Mouse (Mus musculus) CH12.LX (cell line): ENCODE measurements around the gene Olfml3. TPM values are rescaled to one million over a fixed set of nuclear protein-coding genes. Genes with fewer than 3 reads are reported as not detected.

Experiments used
- DNase-seq: peaks from one replicate; pipeline ENCODE4 v3.0.0-alpha.2; 2013; ENCODE audit errors: extremely low read depth
- H3K27ac ChIP-seq: 2 replicates; pipeline ENCODE4 v1.5.1; 2012; ENCODE audit warnings: low read depth, mild to moderate bottlenecking, control low read depth, moderate library complexity; ENCODE audit not compliant: insufficient read depth
- H3K27me3 ChIP-seq: replicated peaks from 2 replicates; pipeline ENCODE3; 2012; ENCODE audit warnings: inconsistent platforms
- H3K36me3 ChIP-seq, 2 experiments: replicated peaks in 1 of 2; 2 replicates each; pipeline versions ENCODE3 to v1.6.1; 2012; ENCODE audit warnings: inconsistent platforms in 1 of 2, low read length in 1 of 2, mild to moderate bottlenecking in 1 of 2, mixed read lengths in 1 of 2, moderate library complexity in 1 of 2; ENCODE audit not compliant: control insufficient read depth in 1 of 2, insufficient read depth in 1 of 2
- H3K4me1 ChIP-seq, 2 experiments: 2 replicates each; pipeline ENCODE4 v1.6.1; 2012; ENCODE audit warnings: inconsistent platforms in 1 of 2, moderate library complexity in 1 of 2; ENCODE audit not compliant: insufficient read depth in 2 of 2, control insufficient read depth in 1 of 2
- H3K4me2 ChIP-seq: 2 replicates; pipeline ENCODE4 v1.6.1; 2012; ENCODE audit warnings: low read depth, mild to moderate bottlenecking, control low read depth; ENCODE audit not compliant: poor library complexity, insufficient read depth, severe bottlenecking
- H3K4me3 ChIP-seq, 3 experiments: fragments of 150-350 bp in 1 of 3; sonication (generic) in 1 of 3; replicated peaks in 1 of 3; 2 replicates each; pipeline versions ENCODE3 to v1.5.1; 2011 to 2012; ENCODE audit warnings: low read depth in 2 of 3, low read length in 2 of 3, mild to moderate bottlenecking in 2 of 3, moderate library complexity in 2 of 3, control low read depth in 1 of 3, improper control_type of control experiment in 1 of 3, inconsistent platforms in 1 of 3, mixed read lengths in 1 of 3; ENCODE audit not compliant: poor library complexity in 1 of 3
- H3K79me2 ChIP-seq: replicated peaks from 2 replicates; pipeline ENCODE4 v1.6.1; 2012; ENCODE audit warnings: mild to moderate bottlenecking, moderate library complexity; ENCODE audit not compliant: control insufficient read depth, poor library complexity, insufficient read depth, severe bottlenecking; ENCODE audit errors: extremely low read depth
- H3K9ac ChIP-seq: 2 replicates; pipeline ENCODE4 v1.6.1; 2012; ENCODE audit warnings: low read depth, mild to moderate bottlenecking, control low read depth, moderate library complexity; ENCODE audit not compliant: insufficient read depth
- H3K9me3 ChIP-seq: replicated peaks from 2 replicates; pipeline ENCODE3; 2012; ENCODE audit warnings: low read length, inconsistent platforms, mixed read lengths
- CHD2 ChIP-seq: IDR thresholded peaks from 2 replicates; pipeline ENCODE4 v1.6.1; 2011; ENCODE audit warnings: low read length, improper control_type of control experiment
- E2F4 ChIP-seq: IDR thresholded peaks from 2 replicates; pipeline ENCODE4 v1.6.1; 2011; ENCODE audit warnings: low read depth, low read length, improper control_type of control experiment; ENCODE audit not compliant: insufficient replicate concordance
- EP300 ChIP-seq: IDR thresholded peaks from 2 replicates; pipeline ENCODE4 v1.6.1; 2011; ENCODE audit warnings: low read length, improper control_type of control experiment
- ETS1 ChIP-seq: conservative IDR thresholded peaks from 2 replicates; pipeline ENCODE4 v1.6.1; 2012; ENCODE audit warnings: low read depth, mild to moderate bottlenecking, inconsistent platforms, low read length, improper control_type of control experiment, moderate library complexity
- HCFC1 ChIP-seq: IDR thresholded peaks from 2 replicates; pipeline ENCODE4 v1.6.1; 2012; ENCODE audit warnings: low read depth, mild to moderate bottlenecking, inconsistent platforms, low read length, improper control_type of control experiment
- IRF4 ChIP-seq: IDR thresholded peaks from 2 replicates; pipeline ENCODE4 v1.6.1; 2014; ENCODE audit warnings: low read depth, mild to moderate bottlenecking, inconsistent platforms, low read length, improper control_type of control experiment
- JUND ChIP-seq: conservative IDR thresholded peaks from 2 replicates; pipeline ENCODE4 v1.6.1; 2011; ENCODE audit warnings: low read depth, low read length, improper control_type of control experiment
- MAFK ChIP-seq: IDR thresholded peaks from 2 replicates; pipeline ENCODE4 v1.6.1; 2011; ENCODE audit warnings: low read length, improper control_type of control experiment; ENCODE audit not compliant: insufficient replicate concordance
- MAZ ChIP-seq: IDR thresholded peaks from 2 replicates; pipeline ENCODE4 v1.6.1; 2012; ENCODE audit warnings: low read depth, mild to moderate bottlenecking, inconsistent platforms, low read length, improper control_type of control experiment, moderate library complexity
- MEF2A ChIP-seq: IDR thresholded peaks from 2 replicates; pipeline ENCODE4 v1.6.1; 2014; ENCODE audit warnings: low read depth, mild to moderate bottlenecking, inconsistent platforms, low read length, improper control_type of control experiment, borderline replicate concordance
- MYC ChIP-seq: IDR thresholded peaks from 2 replicates; pipeline ENCODE4 v1.6.1; 2011; ENCODE audit warnings: low read depth, mild to moderate bottlenecking, improper control_type of control experiment, low read length
- NELFE ChIP-seq: IDR thresholded peaks from 2 replicates; pipeline ENCODE4 v1.6.1; 2011; ENCODE audit warnings: low read depth, low read length, improper control_type of control experiment
- NRF1 ChIP-seq: IDR thresholded peaks from 2 replicates; pipeline ENCODE4 v1.6.1; 2014; ENCODE audit warnings: low read depth, mild to moderate bottlenecking, inconsistent platforms, low read length, improper control_type of control experiment, moderate library complexity
- PAX5 ChIP-seq: IDR thresholded peaks from 2 replicates; pipeline ENCODE4 v1.6.1; 2012; ENCODE audit warnings: low read length, inconsistent platforms, mixed read lengths
- POLR2A ChIP-seq: IDR thresholded peaks from 2 replicates; pipeline ENCODE4 v1.6.1; 2011; ENCODE audit warnings: low read depth, mild to moderate bottlenecking, improper control_type of control experiment, low read length
- RAD21 ChIP-seq: IDR thresholded peaks from 2 replicates; pipeline ENCODE4 v1.6.1; 2011; ENCODE audit warnings: low read depth, mild to moderate bottlenecking, low read length, improper control_type of control experiment, moderate library complexity
- RCOR1 ChIP-seq: conservative IDR thresholded peaks from 2 replicates; pipeline ENCODE4 v1.6.1; 2012; ENCODE audit warnings: low read depth, mild to moderate bottlenecking, inconsistent platforms, low read length, improper control_type of control experiment
- TCF12 ChIP-seq: IDR thresholded peaks from 2 replicates; pipeline ENCODE4 v1.6.1; 2014; ENCODE audit warnings: low read depth, mild to moderate bottlenecking, inconsistent platforms, low read length, improper control_type of control experiment
- UBTF ChIP-seq: IDR thresholded peaks from 2 replicates; pipeline ENCODE4 v1.6.1; 2012; ENCODE audit warnings: low read depth, mild to moderate bottlenecking, inconsistent platforms, low read length, improper control_type of control experiment, moderate library complexity
- USF1 ChIP-seq: IDR thresholded peaks from 2 replicates; pipeline ENCODE4 v1.6.1; 2014; ENCODE audit warnings: low read depth, mild to moderate bottlenecking, inconsistent platforms, low read length, improper control_type of control experiment
- ZC3H11A ChIP-seq: IDR thresholded peaks from 2 replicates; pipeline ENCODE4 v1.6.1; 2012; ENCODE audit warnings: low read depth, mild to moderate bottlenecking, inconsistent platforms, low read length, improper control_type of control experiment
- ZKSCAN1 ChIP-seq: IDR thresholded peaks from 2 replicates; pipeline ENCODE4 v1.6.1; 2012; ENCODE audit warnings: low read depth, inconsistent platforms, low read length, improper control_type of control experiment, borderline replicate concordance
- ZMIZ1 ChIP-seq: IDR thresholded peaks from 2 replicates; pipeline ENCODE4 v1.6.1; 2012; ENCODE audit warnings: low read depth, mild to moderate bottlenecking, inconsistent platforms, low read length, improper control_type of control experiment
- ZNF384 ChIP-seq: IDR thresholded peaks from 2 replicates; pipeline ENCODE4 v1.6.1; 2012; ENCODE audit warnings: low read depth, low read length, improper control_type of control experiment, inconsistent platforms
- dilution Hi-C: fragments of 300-500 bp; cut with MboI; formaldehyde crosslinking; loops from 2 replicates; pipeline ENCODE4 v1.14.3; 2020; ENCODE audit warnings: low sequenced_read_pairs; ENCODE audit not compliant: extremely low pct_unique_long_range_greater_than_20kb, extremely low pct_ligation_motif_present
- in situ Hi-C: fragments of 300-500 bp; cut with MboI; formaldehyde crosslinking; loops from 3 replicates; pipeline ENCODE4 v1.14.3; 2019; ENCODE audit warnings: low sequenced_read_pairs, low pct_ligation_motif_present, low pct_unique_long_range_greater_than_20kb, mixed read lengths
- polyA plus RNA-seq: library from polyadenylated mRNA; unstranded; fragments of >175 nt; gene quantifications from 2 replicates; pipeline ENCODE4 v1.2.1, GENCODE M21; 2012; ENCODE audit warnings: low read depth; ENCODE audit not compliant: insufficient read length
- total RNA-seq, 2 experiments: library from RNA; depleted of rRNA; stranded (reverse); fragments of 300-350 nt in 1 of 2; fragments of >200 nt in 1 of 2; gene quantifications; 2 replicates each; pipeline ENCODE4 v1.2.3; 2012 to 2014

The Olfml3 gene
- total and polyA plus RNA-seq, 3 experiments: 14.0 to 33.3 (median 19.7) TPM

DNA sequence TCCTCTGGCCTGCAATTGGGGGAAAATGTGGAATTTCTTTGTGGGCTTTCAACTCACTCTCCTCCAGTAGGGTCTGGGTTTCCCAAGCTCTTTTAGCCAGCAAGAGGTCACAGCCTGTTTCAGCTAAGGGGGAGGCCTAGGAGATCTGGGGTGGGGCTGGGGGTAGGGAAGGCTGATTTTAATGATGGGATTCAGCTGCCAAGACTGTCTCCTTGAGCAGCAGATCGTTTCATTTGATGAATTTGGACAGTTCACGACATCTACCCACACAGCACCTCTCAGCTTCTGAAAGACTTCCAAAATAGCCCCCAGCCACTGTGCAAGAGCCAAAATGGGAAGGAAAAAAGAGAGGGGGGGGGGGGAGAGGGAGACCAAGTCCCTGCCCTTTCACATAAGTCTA is 4.6 kb downstream of the Olfml3 start:
- Histone ChIP-seq H3K4me1 (peaks cover 24 to 78% of the 10 kb centered on the region in 2 experiments), H3K9ac (no peak overlapping the region), H3K4me2 (no peak overlapping the region), H3K9me3 (no peaks in the 10 kb centered on the region), H3K27me3 (no peaks in the 10 kb centered on the region), H3K36me3 (peaks cover 0 to 9% of the 10 kb centered on the region in 2 experiments), H3K27ac (no peak overlapping the region), H3K79me2 (peaks cover 6% of the 10 kb centered on the region; the same call in 1 of the 2 replicates), H3K4me3 (no peak overlapping the region)
- in situ Hi-C loops (loop anchor here (10.0 kb wide), 1 partner anchor 298 kb away; no protein-coding TSS in a partner anchor), dilution Hi-C loops (no loop called here)
- no peak for TF ChIP-seq ZMIZ1
- no peak for TF ChIP-seq POLR2A
- no peak for TF ChIP-seq RCOR1
- TF ChIP-seq HCFC1: no peak
- no peak for DNase-seq

DNA sequence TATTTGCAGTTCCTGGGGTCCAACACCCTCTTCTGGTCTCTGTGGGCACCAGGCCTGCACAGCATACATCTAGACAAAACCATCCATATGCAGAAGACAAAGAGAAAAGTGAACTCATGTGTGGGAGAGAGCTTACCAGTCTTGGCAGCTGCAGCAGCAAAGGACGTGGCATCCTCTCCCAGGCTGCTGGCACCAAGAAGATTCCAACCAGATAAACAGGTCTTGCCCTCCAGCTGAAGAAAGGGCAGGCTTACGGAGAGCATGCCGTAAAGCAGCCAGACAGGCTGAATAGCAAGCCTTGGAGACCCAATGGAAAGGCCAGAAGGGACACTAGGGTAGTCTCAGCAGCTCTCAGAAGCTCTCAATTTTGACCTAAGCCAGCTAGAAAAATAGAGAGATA is 5.7 kb downstream of the Olfml3 start:
- in situ Hi-C loops (loop anchor here (10.0 kb wide), 1 partner anchor 297 kb away; no protein-coding TSS in a partner anchor), dilution Hi-C loops (no loop called here)
- DNase-seq: no peak
- Histone ChIP-seq H3K4me1 (peaks cover 33 to 88% of the 10 kb centered on the region in 2 experiments), H3K79me2 (peaks cover 6% of the 10 kb centered on the region; the same call in 1 of the 2 replicates), H3K4me3 (no peak overlapping the region), H3K4me2 (no peak overlapping the region), H3K9me3 (no peaks in the 10 kb centered on the region), H3K27ac (no peak overlapping the region), H3K9ac (no peak overlapping the region), H3K36me3 (peaks cover 0 to 9% of the 10 kb centered on the region in 2 experiments), H3K27me3 (no peaks in the 10 kb centered on the region)
- TF ChIP-seq ZC3H11A (no peak), NELFE (no peak), JUND (no peak), PAX5 (no peak), NRF1 (no peak), USF1 (no peak), MEF2A (no peak), IRF4 (no peak), HCFC1 (no peak), CHD2 (no peak), ETS1 (no peak)

DNA sequence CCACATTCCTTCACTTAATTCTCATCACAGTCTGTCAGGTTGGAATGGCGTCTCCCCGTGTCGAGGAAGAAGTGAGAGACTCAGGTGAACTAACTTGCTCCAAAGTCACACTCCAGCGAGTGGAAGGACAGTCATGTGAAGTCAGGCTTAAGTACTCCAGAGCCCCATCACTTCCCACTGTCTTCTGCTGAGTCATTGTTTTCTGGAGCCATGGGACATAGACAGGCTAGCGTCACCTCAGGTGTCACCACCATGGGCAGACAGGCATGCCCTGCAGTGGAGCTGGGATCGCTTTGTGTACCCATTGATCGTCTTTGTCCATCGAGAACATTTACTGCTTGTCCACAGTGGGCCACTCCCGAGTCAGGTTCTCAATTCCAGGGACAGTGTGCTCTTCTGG is 8.0 kb downstream of the Olfml3 start:
- no peaks in the 10 kb centered on the region for H3K9me3 ChIP-seq
- no peak for DNase-seq
- H3K27ac ChIP-seq: no peak overlapping the region
- H3K27me3 ChIP-seq: no peaks in the 10 kb centered on the region
- in situ Hi-C loops (loop anchor here (10.0 kb wide), 1 partner anchor 295 kb away; no protein-coding TSS in a partner anchor), dilution Hi-C loops (no loop called here)
- no peak overlapping the region for H3K9ac ChIP-seq
- H3K4me3 ChIP-seq: no peak overlapping the region
- H3K79me2 ChIP-seq: no peaks in the 10 kb centered on the region
- H3K4me2 ChIP-seq: no peak overlapping the region
- peaks cover 0 to 2% of the 10 kb centered on the region in 2 experiments for H3K36me3 ChIP-seq
- no peak for TF ChIP-seq ZNF384
- no peak for TF ChIP-seq E2F4
- no peak for TF ChIP-seq RCOR1
- TF ChIP-seq HCFC1: no peak
- TF ChIP-seq NELFE: no peak
- no peak for TF ChIP-seq MEF2A
- no peak for TF ChIP-seq IRF4
- TF ChIP-seq USF1: no peak
- TF ChIP-seq UBTF: no peak
- no peak for TF ChIP-seq TCF12
- no peak for TF ChIP-seq CHD2
- TF ChIP-seq RAD21: no peak
- no peak for TF ChIP-seq MAFK
- no peak for TF ChIP-seq MYC
- TF ChIP-seq MAZ: no peak
- TF ChIP-seq EP300: no peak
- no peak for TF ChIP-seq ZKSCAN1
- H3K4me1 ChIP-seq: peaks cover 24 to 71% of the 10 kb centered on the region in 2 experiments
